Mouse (Mus musculus): ENCODE measurements around the gene Hdhd5. TPM values are rescaled to one million over a fixed set of nuclear protein-coding genes. Genes with fewer than 3 reads are reported as not detected.

Hdhd5 gene
- polyA plus RNA-seq, 1 experiment from 2014 or later, result 12.4 TPM

DNA sequence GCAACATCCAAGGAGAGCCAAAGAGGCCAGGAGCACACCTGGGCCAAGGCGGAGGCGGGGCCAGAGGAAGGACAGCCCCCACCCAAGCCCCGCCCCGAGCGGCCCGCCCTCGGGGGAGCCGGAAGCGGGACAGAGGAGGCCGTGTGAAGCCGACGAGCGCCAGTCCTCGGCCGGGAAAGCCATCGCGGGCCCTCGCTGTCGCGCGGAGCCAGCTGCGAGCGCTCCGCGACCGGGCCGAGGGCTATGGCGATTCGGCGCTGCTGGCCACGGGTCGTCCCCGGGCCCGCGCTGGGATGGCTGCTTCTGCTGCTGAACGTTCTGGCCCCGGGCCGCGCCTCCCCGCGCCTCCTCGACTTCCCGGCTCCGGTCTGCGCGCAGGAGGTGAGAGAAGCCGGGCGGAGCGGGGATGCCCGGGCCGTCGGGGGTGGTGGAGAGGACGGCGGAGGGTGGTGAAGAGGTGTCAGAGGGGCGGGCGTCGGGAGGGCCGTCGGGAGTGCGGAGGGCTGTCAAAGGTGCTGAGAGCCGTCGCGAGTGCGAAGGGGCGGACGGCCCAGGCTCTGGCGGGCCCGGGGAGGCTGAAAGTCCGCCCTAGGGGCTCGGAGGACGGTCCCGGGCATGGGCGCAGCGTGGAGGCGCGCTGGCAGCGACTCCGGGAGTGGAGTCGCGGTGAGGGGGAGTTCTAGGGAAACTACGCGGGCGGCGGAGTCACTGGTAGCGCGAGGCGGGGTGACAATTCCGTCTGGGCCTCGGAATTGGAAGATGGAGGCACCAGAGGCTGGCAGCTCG, 67.8 kb downstream of the Hdhd5 start, which contains the start of gene Il17ra:
Gene Il17ra (plus strand): TSS at position 162 of the 786 bp plus-strand sequence.
- Histone ChIP-seq H3K27ac (ENCODE audit: low read depth, low read length) (no peak within 1 kb of the TSS), H3K9me3 (ENCODE audit: control insufficient read depth, low read length) (no peaks in the 10 kb centered on the region), H3K27me3 (ENCODE audit: control insufficient read depth, insufficient read depth, low read length) (peaks cover 27% of the 10 kb centered on the region), H3K4me2 (peak within 1 kb of the TSS; percentile 66), H3K9ac (ENCODE audit: low read length) (peak within 1 kb of the TSS; percentile 61), H3K4me1 (ENCODE audit: control insufficient read depth, insufficient read depth, low read length) (peaks cover 8% of the 10 kb centered on the region), H3K36me3 (ENCODE audit: control insufficient read depth, insufficient read depth, low read length) (no peaks in the 10 kb centered on the region), H3K4me3 (ENCODE audit: low read depth, low read length) (peak within 1 kb of the TSS; percentile 58)
- under 1% methylated on average over 90 of the region's 90 CpGs for WGBS
- ATAC-seq (ENCODE audit: low FRiP score), result peak; percentile 84
- peak; percentile 97 for DNase-seq (ENCODE audit: low spot score, missing footprints)

DNA sequence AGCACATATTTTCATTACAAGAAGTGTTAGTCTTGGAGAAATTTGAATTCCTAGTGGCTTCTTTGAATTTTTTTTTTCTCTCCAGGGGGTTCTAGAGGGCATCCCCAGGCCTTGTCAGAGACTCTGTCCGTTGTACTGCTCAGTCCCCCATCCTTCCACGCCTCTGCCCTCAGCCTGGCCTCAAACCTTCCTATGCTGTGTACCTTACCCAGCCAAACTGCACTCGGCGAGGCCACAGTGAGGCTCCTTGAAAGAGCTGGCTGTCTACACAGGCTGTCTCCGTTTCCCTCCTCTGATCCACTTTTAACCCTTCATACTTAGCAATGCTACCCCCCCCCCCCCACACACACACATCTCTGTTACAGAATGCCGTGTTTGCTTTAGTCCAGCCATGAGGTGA, 68.9 kb downstream of the Hdhd5 start:
- ATAC-seq (ENCODE audit: low FRiP score) (no peak), DNase-seq (ENCODE audit: low spot score, missing footprints) (peak; percentile 90)
- Histone ChIP-seq H3K36me3 (ENCODE audit: control insufficient read depth, insufficient read depth, low read length) (no peaks in the 10 kb centered on the region), H3K27ac (ENCODE audit: low read depth, low read length) (no peak overlapping the region), H3K4me1 (ENCODE audit: control insufficient read depth, insufficient read depth, low read length) (peaks cover 8% of the 10 kb centered on the region), H3K27me3 (ENCODE audit: control insufficient read depth, insufficient read depth, low read length) (peaks cover 27% of the 10 kb centered on the region), H3K9me3 (ENCODE audit: control insufficient read depth, low read length) (no peaks in the 10 kb centered on the region), H3K9ac (ENCODE audit: low read length) (no peak overlapping the region), H3K4me2 (no peak overlapping the region), H3K4me3 (ENCODE audit: low read depth, low read length) (no peak overlapping the region)
- 59% methylated on average over 6 of the region's 6 CpGs for WGBS

DNA sequence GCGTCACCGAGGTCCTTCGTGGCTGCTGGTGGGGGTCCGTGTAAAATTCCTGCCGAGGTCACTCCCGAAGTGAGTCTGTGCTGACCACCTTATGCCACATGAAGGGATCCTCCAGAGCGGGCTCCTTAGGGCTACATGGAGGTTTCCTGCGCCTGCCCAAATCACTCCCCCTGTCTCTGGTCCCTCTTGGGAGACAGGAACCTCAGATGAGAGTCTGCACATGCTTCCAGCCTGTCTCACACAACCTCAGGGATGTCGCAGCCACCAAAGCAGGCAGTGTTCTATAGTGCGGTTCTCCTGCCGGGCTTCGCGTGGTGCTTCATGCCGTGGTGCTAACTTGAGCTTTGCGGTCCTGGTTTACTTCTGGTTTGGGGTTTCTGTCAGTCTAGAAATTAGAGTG, 69.9 kb downstream of the Hdhd5 start:
- Histone ChIP-seq H3K4me3 (ENCODE audit: low read depth, low read length) (no peak overlapping the region), H3K9me3 (ENCODE audit: control insufficient read depth, low read length) (no peaks in the 10 kb centered on the region)

More for the DNA sequence above, 69.9 kb downstream of the Hdhd5 start:
- Histone ChIP-seq H3K4me1 (ENCODE audit: control insufficient read depth, insufficient read depth, low read length) (peaks cover 8% of the 10 kb centered on the region), H3K9ac (ENCODE audit: low read length) (no peak overlapping the region), H3K4me2 (no peak overlapping the region), H3K27ac (ENCODE audit: low read depth, low read length) (no peak overlapping the region), H3K36me3 (ENCODE audit: control insufficient read depth, insufficient read depth, low read length) (no peaks in the 10 kb centered on the region), H3K27me3 (ENCODE audit: control insufficient read depth, insufficient read depth, low read length) (peaks cover 27% of the 10 kb centered on the region)
- WGBS, result 61% methylated on average over 15 of the region's 15 CpGs
- no peak for ATAC-seq (ENCODE audit: low FRiP score)
- DNase-seq (ENCODE audit: low spot score, missing footprints), result no peak

Other genes with a start within 250 kb of the Hdhd5 start
- gene D330020A13Rik, start 237.0 kb downstream of the Hdhd5 start, polyA plus RNA-seq (2014; fragmentation: Nextera tagmentation; extraction: Ambion mirVana), result not detected in 2 replicates
- gene B4galnt3, start 236.8 kb downstream of the Hdhd5 start, polyA plus RNA-seq (2014; fragmentation: Nextera tagmentation; extraction: Ambion mirVana), result 0.07 and 0.14 TPM in 2 replicates
- gene Kdm5a, start 167.2 kb downstream of the Hdhd5 start, polyA plus RNA-seq (2014; fragmentation: Nextera tagmentation; extraction: Ambion mirVana), result 62.1 and 67.1 TPM in 2 replicates
- 25.7 and 27.5 TPM in 2 replicates for gene Ccdc77, start 166.9 kb downstream of the Hdhd5 start, polyA plus RNA-seq (2014; fragmentation: Nextera tagmentation; extraction: Ambion mirVana)
- gene Il17ra, start 68.1 kb downstream of the Hdhd5 start, polyA plus RNA-seq (2014; fragmentation: Nextera tagmentation; extraction: Ambion mirVana), result 1.6 and 2.0 TPM in 2 replicates
- gene Tmem121b, start 37.5 kb downstream of the Hdhd5 start, polyA plus RNA-seq (2014; fragmentation: Nextera tagmentation; extraction: Ambion mirVana), result 0.78 and 0.88 TPM in 2 replicates
- 20.6 and 20.9 TPM in 2 replicates for gene Cecr2, start 135.1 kb upstream of the Hdhd5 start, polyA plus RNA-seq (2014; fragmentation: Nextera tagmentation; extraction: Ambion mirVana)
- gene Slc25a18, start 242.3 kb upstream of the Hdhd5 start, polyA plus RNA-seq (2014; fragmentation: Nextera tagmentation; extraction: Ambion mirVana), result 0.90 and 1.4 TPM in 2 replicates

Measured in midbrain, embryonic 11.5 days (tissue).